Mouse (Mus musculus) stomach, postnatal 0 days (tissue): Measurements from ENCODE around the gene Gm20219.

Experiments used
- CTCF ChIP-seq: IDR thresholded peaks from 2 replicates; pipeline ENCODE4 v1.5.1; 2016; ENCODE audit warnings: antibody characterized with exemption, low read depth, mild to moderate bottlenecking, moderate library complexity
- EP300 ChIP-seq: optimal IDR thresholded peaks from 2 replicates; pipeline ENCODE3; 2016; ENCODE audit warnings: antibody characterized with exemption

GRCm38 (mm10) chr17:56559386-56559785 is 5.2 kb upstream of the Gm20219 start:
- TF ChIP-seq CTCF (no peak), EP300 (no peak)
